Mouse (Mus musculus) embryonic facial prominence, embryonic 11.5 days (tissue): ENCODE measurements around the gene Retreg1. TPM values are rescaled to one million over a fixed set of nuclear protein-coding genes. Genes with fewer than 3 reads are reported as not detected.
A peak's percentile ranks its signal among the peaks of the same experiment; 100 is the strongest.

Source experiments
- ATAC-seq: fragments of 200-750 bp; cut with Nextera tagmentation; replicated peaks from 2 replicates; pipeline ENCODE4 v1.8.0; 2017; ENCODE audit warnings: low read depth; ENCODE audit not compliant: insufficient number of reproducible peaks, low FRiP score, low TSS enrichment
- DNase-seq: peaks from one replicate; pipeline ENCODE4 v3.0.0-alpha.2; 2015; ENCODE audit warnings: low spot score
- H3K27ac ChIP-seq: fragments of 300-500 bp; sonication (generic); replicated peaks from 2 replicates; pipeline ENCODE4 v1.5.1; 2014; ENCODE audit warnings: mild to moderate bottlenecking, low read depth, low read length, control low read depth
- H3K27me3 ChIP-seq: fragments of 300-500 bp; sonication (generic); 2 replicates; pipeline ENCODE4 v1.6.1; 2014; ENCODE audit warnings: mild to moderate bottlenecking, low read length, moderate library complexity, mixed read lengths; ENCODE audit not compliant: control insufficient read depth, insufficient read depth
- H3K36me3 ChIP-seq: fragments of 300-500 bp; sonication (generic); replicated peaks from 2 replicates; pipeline ENCODE4 v1.6.1; 2014; ENCODE audit warnings: low read depth, mild to moderate bottlenecking, low read length, moderate library complexity, mixed read lengths; ENCODE audit not compliant: control insufficient read depth, insufficient read depth
- H3K4me1 ChIP-seq: fragments of 300-500 bp; sonication (generic); 2 replicates; pipeline ENCODE4 v1.6.1; 2014; ENCODE audit warnings: low read length, mixed read lengths; ENCODE audit not compliant: control insufficient read depth, insufficient read depth
- H3K4me2 ChIP-seq: fragments of 300-500 bp; sonication (generic); 2 replicates; pipeline ENCODE4 v1.6.1; 2014; ENCODE audit warnings: low read depth, mild to moderate bottlenecking, control low read depth, low read length, moderate library complexity
- H3K4me3 ChIP-seq: fragments of 300-500 bp; sonication (generic); 2 replicates; pipeline ENCODE4 v1.5.1; 2014; ENCODE audit warnings: low read depth, low read length, control low read depth
- H3K9ac ChIP-seq: fragments of 300-500 bp; sonication (generic); replicated peaks from 2 replicates; pipeline ENCODE4 v1.6.1; 2014; ENCODE audit warnings: mild to moderate bottlenecking, control low read depth, low read length
- H3K9me3 ChIP-seq: fragments of 300-500 bp; sonication (generic); replicated peaks from 2 replicates; pipeline ENCODE4 v1.6.1; 2016; ENCODE audit warnings: mild to moderate bottlenecking, low read length, inconsistent platforms, mixed read lengths; ENCODE audit not compliant: control insufficient read depth
- WGBS: fragments of 180-500 bp; shearing (Covaris S2); extraction: QIAGEN DNeasy Blood & Tissue Kit; methylation state at CpG from one replicate; pipeline ENCODE4 v1.1.7; 2014; 5-methylcytosine and 5-hydroxymethylcytosine counted together
- polyA plus RNA-seq: library from polyadenylated mRNA; unstranded; fragments of >200 nt; fragmentation: Nextera tagmentation; extraction: Ambion mirVana; gene quantifications from 2 replicates; pipeline ENCODE4 v1.2.1, GENCODE M21; 2014

Retreg1 gene
- 4.2 and 5.1 TPM in 2 replicates for polyA plus RNA-seq

- 1% methylated on average over 43 of the region's 72 CpGs for WGBS
- ATAC-seq (peak; percentile 75), DNase-seq (peak; percentile 56)
- Histone ChIP-seq H3K4me3 (peak within 1 kb of the TSS; percentile 71), H3K4me1 (no peaks in the 10 kb centered on the region), H3K27me3 (peaks cover 8% of the 10 kb centered on the region; the same call in 1 of the 2 replicates), H3K4me2 (peak within 1 kb of the TSS; percentile 97), H3K9ac (peak within 1 kb of the TSS; percentile 75), H3K27ac (no peak within 1 kb of the TSS), H3K36me3 (no peaks in the 10 kb centered on the region), H3K9me3 (no peaks in the 10 kb centered on the region)
These were observed at the start of gene Retreg1 for GRCm38 (mm10) chr15:25843086-25843991. Gene Retreg1 (plus strand): TSS chr15:25843180.

- Histone ChIP-seq H3K4me1 (no peaks in the 10 kb centered on the region), H3K27me3 (no peaks in the 10 kb centered on the region), H3K9me3 (no peaks in the 10 kb centered on the region), H3K4me3 (no peak overlapping the region), H3K27ac (no peak overlapping the region), H3K9ac (no peak overlapping the region), H3K4me2 (no peak overlapping the region), H3K36me3 (peaks cover 4% of the 10 kb centered on the region)
- ATAC-seq (no peak), DNase-seq (no peak)
- 71% methylated on average over 8 of the region's 8 CpGs for WGBS
These were observed 48.9 kb upstream of the Retreg1 start for GRCm38 (mm10) chr15:25794123-25794522.

GRCm38 (mm10) chr15:25795496-25795895 is 47.5 kb upstream of the Retreg1 start:
- WGBS: 88% methylated on average over 9 of the region's 9 CpGs
- Histone ChIP-seq H3K4me3 (no peak overlapping the region), H3K4me1 (no peaks in the 10 kb centered on the region), H3K27ac (no peak overlapping the region), H3K36me3 (peaks cover 9% of the 10 kb centered on the region), H3K4me2 (no peak overlapping the region), H3K9me3 (no peaks in the 10 kb centered on the region), H3K9ac (no peak overlapping the region), H3K27me3 (no peaks in the 10 kb centered on the region)
- ATAC-seq: no peak
- DNase-seq: no peak

GRCm38 (mm10) chr15:25796353-25796752 is 46.6 kb upstream of the Retreg1 start:
- Histone ChIP-seq H3K27me3 (no peaks in the 10 kb centered on the region), H3K36me3 (peaks cover 12% of the 10 kb centered on the region), H3K4me2 (no peak overlapping the region), H3K4me1 (no peaks in the 10 kb centered on the region), H3K4me3 (no peak overlapping the region), H3K27ac (no peak overlapping the region), H3K9ac (no peak overlapping the region), H3K9me3 (no peaks in the 10 kb centered on the region)
- ATAC-seq (no peak), DNase-seq (peak; percentile 72)
- WGBS: 57% methylated on average over 3 of the region's 3 CpGs

- Histone ChIP-seq H3K36me3 (peaks cover 13% of the 10 kb centered on the region), H3K27ac (no peak overlapping the region), H3K9ac (no peak overlapping the region), H3K27me3 (no peaks in the 10 kb centered on the region), H3K9me3 (no peaks in the 10 kb centered on the region), H3K4me1 (no peaks in the 10 kb centered on the region), H3K4me3 (no peak overlapping the region), H3K4me2 (no peak overlapping the region)
- 93% methylated on average over 8 of the region's 8 CpGs for WGBS
- no peak for ATAC-seq
- no peak for DNase-seq
These were observed 45.8 kb upstream of the Retreg1 start for GRCm38 (mm10) chr15:25797179-25797578.

GRCm38 (mm10) chr15:25797888-25798287 is 45.1 kb upstream of the Retreg1 start:
- Histone ChIP-seq H3K4me2 (no peak overlapping the region), H3K9me3 (no peaks in the 10 kb centered on the region), H3K27ac (no peak overlapping the region), H3K9ac (no peak overlapping the region), H3K4me1 (no peaks in the 10 kb centered on the region), H3K36me3 (peaks cover 15% of the 10 kb centered on the region), H3K4me3 (no peak overlapping the region), H3K27me3 (no peaks in the 10 kb centered on the region)
- no peak for ATAC-seq
- WGBS: 81% methylated on average over 1 of the region's 1 CpGs
- DNase-seq: no peak

GRCm38 (mm10) chr15:25801726-25802125 is 41.3 kb upstream of the Retreg1 start:
- Histone ChIP-seq H3K9me3 (no peaks in the 10 kb centered on the region), H3K27me3 (no peaks in the 10 kb centered on the region), H3K4me1 (no peaks in the 10 kb centered on the region), H3K4me3 (no peak overlapping the region), H3K27ac (no peak overlapping the region), H3K36me3 (peaks cover 16% of the 10 kb centered on the region), H3K9ac (no peak overlapping the region), H3K4me2 (no peak overlapping the region)
- 84% methylated on average over 5 of the region's 5 CpGs for WGBS
- DNase-seq (no peak), ATAC-seq (no peak)

- no peak overlapping the region for H3K9ac ChIP-seq
- H3K27me3 ChIP-seq: no peaks in the 10 kb centered on the region
- no peaks in the 10 kb centered on the region for H3K4me1 ChIP-seq
- no peak overlapping the region for H3K27ac ChIP-seq
- ATAC-seq (no peak), DNase-seq (no peak)
- peaks cover 16% of the 10 kb centered on the region for H3K36me3 ChIP-seq
- no peaks in the 10 kb centered on the region for H3K9me3 ChIP-seq
- H3K4me3 ChIP-seq: no peak overlapping the region
- WGBS: 94% methylated on average over 8 of the region's 8 CpGs
- no peak overlapping the region for H3K4me2 ChIP-seq
These were observed 40.8 kb upstream of the Retreg1 start for GRCm38 (mm10) chr15:25802194-25802593.
